In genomic region chr6:112873089-112873835, GRCm38 (mm10) we compare ENCODE assay signal across 18 mouse cellular contexts.
DNase-seq lines count a peak whose midpoint lies in the region; ATAC-seq and TF ChIP-seq lines count a peak whose summit lies in the region.
"Had no signal": no experiment of that assay in that cellular context is flagged by ENCODE, and none has a peak within 500 bp of the region (broad histone marks: within the 10 kb centered on the region; RNA-seq: fewer than 3 reads in every experiment).

No protein-coding gene starts in this region.

- H3K27ac ChIP-seq in kidney, adult 2 months (ENCODE audit: insufficient read depth, low read depth, low read length), result peak overlapping the region; percentile 41; the same call in 1 of the 2 replicates
- no peak overlapping the region for H3K27ac ChIP-seq in kidney, embryonic 16.5 days (ENCODE audit: low read length)
- no peak overlapping the region for H3K27ac ChIP-seq in intestine, embryonic 15.5 days
- H3K27ac ChIP-seq: embryonic facial prominence, embryonic 15.5 days; liver, embryonic 15.5 days had no signal

- no peaks in the 10 kb centered on the region for H3K27me3 ChIP-seq in kidney, adult 2 months (replicated peaks; ENCODE audit: control insufficient read depth, insufficient read depth, low read length)
- no peaks in the 10 kb centered on the region for H3K27me3 ChIP-seq in kidney, embryonic 16.5 days (ENCODE audit: insufficient read depth, low read length)
- no peaks in the 10 kb centered on the region for H3K27me3 ChIP-seq in intestine, embryonic 15.5 days (replicated peaks)
- H3K27me3 ChIP-seq: embryonic facial prominence, embryonic 15.5 days; heart, embryonic 12.5 days; liver, embryonic 15.5 days; megakaryocyte, embryonic 14.5 days had no signal

- 51% methylated on average over 9 of the region's 9 CpGs for WGBS in kidney, adult 2 months
- WGBS in kidney, embryonic 16.5 days, result 71% methylated on average over 9 of the region's 9 CpGs
- WGBS in intestine, embryonic 15.5 days, result 80% methylated on average over 9 of the region's 9 CpGs

- DNase-seq in kidney, adult 2 months, result peak; percentile 54
- DNase-seq in brain, adult 2 months (ENCODE audit: low read depth, low spot score), result peak; percentile 92
- peak; percentile 84 to 89 for DNase-seq in cerebellum, postnatal 36 days
- DNase-seq in lung, postnatal 25 days (ENCODE audit: low spot score), result peak; percentile 38
- no peak for DNase-seq in right cerebral cortex, postnatal 36 days (ENCODE audit: low spot score in 2 of 2)
- DNase-seq in thymus, postnatal 25 days, result no peak
- DNase-seq: forebrain, postnatal 0 days; gastrocnemius, postnatal 14 days; right cerebral cortex, postnatal 25 days; thymus, adult 2 months had no signal

- TF ChIP-seq CTCF in kidney, adult 2 months (conservative IDR thresholded peaks at IDR 0.05; ENCODE audit: insufficient read depth, insufficient read length, low read depth, low read length), result no peak

- ATAC-seq in kidney, embryonic 16.5 days (ENCODE audit: low FRiP score, low TSS enrichment), result no peak
- no peak for ATAC-seq in intestine, embryonic 15.5 days
- ATAC-seq: activated CD4-positive, CD25-positive, alpha-beta regulatory T cell, adult 4 months; forebrain, postnatal 0 days; inflammation-experienced regulatory T-cells, adult 6 months had no signal

- H3K4me2 ChIP-seq in kidney, embryonic 16.5 days (replicated peaks; ENCODE audit: low read depth, low read length), result no peak overlapping the region
- H3K4me2 ChIP-seq in intestine, embryonic 15.5 days (replicated peaks), result no peak overlapping the region
- H3K4me2 ChIP-seq: embryonic facial prominence, embryonic 15.5 days; heart, embryonic 12.5 days; liver, embryonic 15.5 days had no signal

- H3K4me1 ChIP-seq in kidney, adult 2 months (ENCODE audit: control insufficient read depth, insufficient read depth, low read length), result peaks cover 4% of the 10 kb centered on the region; the same call in 1 of the 2 replicates
- H3K4me1 ChIP-seq in kidney, embryonic 16.5 days (ENCODE audit: insufficient read depth, low read length), result peaks cover 4% of the 10 kb centered on the region; the same call in 1 of the 2 replicates
- no peaks in the 10 kb centered on the region for H3K4me1 ChIP-seq in intestine, embryonic 15.5 days (replicated peaks)
- H3K4me1 ChIP-seq: embryonic facial prominence, embryonic 15.5 days; liver, embryonic 15.5 days had no signal

- no peak overlapping the region for H3K9ac ChIP-seq in kidney, embryonic 16.5 days (replicated peaks; ENCODE audit: low read length)
- H3K9ac ChIP-seq in intestine, embryonic 15.5 days, result no peak overlapping the region
- H3K9ac ChIP-seq: embryonic facial prominence, embryonic 15.5 days; forebrain, postnatal 0 days; heart, embryonic 12.5 days; liver, embryonic 15.5 days had no signal

- no peaks in the 10 kb centered on the region for H3K9me3 ChIP-seq in kidney, embryonic 16.5 days (ENCODE audit: low read length)
- no peaks in the 10 kb centered on the region for H3K9me3 ChIP-seq in intestine, embryonic 15.5 days
- H3K9me3 ChIP-seq: embryonic facial prominence, embryonic 15.5 days; heart, embryonic 12.5 days; liver, embryonic 15.5 days; megakaryocyte, embryonic 14.5 days had no signal

- no peaks in the 10 kb centered on the region for H3K36me3 ChIP-seq in kidney, adult 2 months (ENCODE audit: control insufficient read depth, insufficient read depth, low read length)
- H3K36me3 ChIP-seq in kidney, embryonic 16.5 days (ENCODE audit: insufficient read depth, low read length), result no peaks in the 10 kb centered on the region
- H3K36me3 ChIP-seq in intestine, embryonic 15.5 days, result no peaks in the 10 kb centered on the region
- H3K36me3 ChIP-seq: embryonic facial prominence, embryonic 15.5 days; heart, embryonic 12.5 days; liver, embryonic 15.5 days had no signal

- TF ChIP-seq POLR2A in kidney, adult 2 months (IDR thresholded peaks at IDR 0.05; ENCODE audit: low read depth, low read length), result no peak

- no peak overlapping the region for H3K4me3 ChIP-seq in kidney, adult 2 months (ENCODE audit: insufficient read depth, low read depth, low read length)
- H3K4me3 ChIP-seq in kidney, embryonic 16.5 days (ENCODE audit: low read length), result no peak overlapping the region
- H3K4me3 ChIP-seq in intestine, embryonic 15.5 days (replicated peaks), result no peak overlapping the region
- H3K4me3 ChIP-seq: embryonic facial prominence, embryonic 15.5 days; heart, embryonic 12.5 days; liver, embryonic 15.5 days; megakaryocyte, embryonic 14.5 days had no signal

Comparison
In these comparisons a context has a peak if more than half of its experiments do, and no peak if none do; other contexts are left out.
1. DNase-seq: peak in kidney, adult 2 months (single experiment), brain, adult 2 months (single experiment), cerebellum, postnatal 36 days (2 of 2) and lung, postnatal 25 days (single experiment); none in right cerebral cortex, postnatal 36 days (0 of 2) and thymus, postnatal 25 days (single experiment).